Mouse (Mus musculus) cerebellum, adult 2 months (tissue): ENCODE data around the gene Casz1.

ENCODE experiments used
- CTCF ChIP-seq: fragments of 200-500 bp; IDR thresholded peaks from 2 replicates; pipeline ENCODE4 v1.5.1; 2011; ENCODE audit warnings: low read depth, mild to moderate bottlenecking, control low read depth, low read length, moderate library complexity, borderline replicate concordance; ENCODE audit not compliant: insufficient read depth
- POLR2A ChIP-seq: fragments of 200-500 bp; IDR thresholded peaks from 2 replicates; pipeline ENCODE4 v1.6.1; 2011; ENCODE audit warnings: low read length, control low read depth, borderline replicate concordance; ENCODE audit not compliant: insufficient read depth

DNA sequence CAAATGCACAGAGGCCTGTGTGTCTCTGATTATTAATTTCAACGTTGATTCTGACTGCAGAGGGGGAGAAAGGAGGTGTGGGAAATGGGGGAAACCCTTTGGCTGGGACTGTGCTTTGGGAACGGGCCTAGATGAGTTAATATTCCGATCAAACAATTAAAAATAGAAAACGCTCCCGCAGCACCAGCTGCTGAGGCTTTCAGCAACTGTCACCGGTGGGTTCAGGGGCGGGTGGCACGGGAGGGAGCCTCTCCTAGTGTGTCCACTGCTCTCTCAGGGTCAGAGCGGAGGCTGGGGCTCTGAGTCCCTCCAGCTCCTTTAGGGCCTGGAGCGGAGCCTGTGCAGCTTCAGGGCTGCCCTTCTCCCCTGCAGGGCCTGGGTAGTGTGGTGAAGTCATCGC is 105.3 kb downstream of the Casz1 start:
- no peak for TF ChIP-seq CTCF
- TF ChIP-seq POLR2A = no peak
